Comparison of ENCODE assay signal across 8 mouse cellular contexts in the genomic region with DNA sequence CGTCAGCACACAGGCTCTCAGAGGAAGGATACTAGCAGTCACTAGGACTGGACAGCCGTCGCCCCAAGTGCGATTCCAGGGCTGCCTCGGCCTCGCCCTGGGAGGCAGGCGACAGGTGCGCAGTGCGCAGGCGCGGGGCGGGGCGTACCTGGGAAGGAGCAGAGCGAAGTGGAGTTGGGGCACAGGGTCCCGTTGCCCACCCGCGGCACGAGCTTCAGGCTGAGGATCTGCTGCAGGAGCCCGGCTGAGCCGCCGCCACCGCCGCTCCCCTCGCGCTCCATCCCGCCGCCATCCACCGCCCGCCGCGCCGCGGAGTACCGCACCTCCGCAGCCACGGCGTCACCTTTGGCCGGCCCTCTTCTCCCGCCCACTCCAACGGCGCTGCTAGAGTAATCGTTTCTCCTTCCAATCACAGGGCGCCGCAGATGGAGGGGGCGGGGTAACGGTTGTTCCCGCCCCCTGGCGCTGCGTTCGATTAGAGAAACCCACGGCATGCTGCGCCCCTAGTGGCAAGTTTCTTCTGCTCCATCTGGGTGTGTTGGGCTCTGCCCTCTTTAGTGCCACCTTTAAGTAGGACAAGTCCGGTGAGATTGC. TPM values are rescaled to one million over a fixed set of nuclear protein-coding genes. Genes with fewer than 3 reads are reported as not detected.
DNase-seq lines count a peak whose midpoint lies in the region; ATAC-seq lines count a peak whose summit lies in the region.

Tmem170 (minus strand) TSS at position 396 of the 594 bp plus-strand sequence.

- no peaks in the 10 kb centered on the region for H3K9me3 ChIP-seq in hindbrain, embryonic 11.5 days (ENCODE audit: control insufficient read depth, low read length)

- peak within 1 kb of the TSS; percentile 66 for H3K9ac ChIP-seq in hindbrain, embryonic 11.5 days (ENCODE audit: low read depth, low read length)

- peak; percentile 99 for ATAC-seq in hindbrain, embryonic 11.5 days (ENCODE audit: low FRiP score)

- no peaks in the 10 kb centered on the region for H3K27me3 ChIP-seq in hindbrain, embryonic 11.5 days (ENCODE audit: control insufficient read depth, insufficient read depth, low read length)

- 0% methylated on average over 38 of the region's 53 CpGs for WGBS in hindbrain, embryonic 11.5 days

- DNase-seq in Muller cell, postnatal 12 days (ENCODE audit: inconsistent ontology term): peak; percentile 99
- DNase-seq in cerebellum, adult 9-11 months: peak; percentile 99
- DNase-seq in frontal cortex, adult 2 months (ENCODE audit: extremely low spot score in 1 of 2, low spot score in 1 of 2): peak; percentile 96 to 99
- DNase-seq in hindbrain, embryonic 11.5 days (ENCODE audit: low spot score): peak; percentile 100
- DNase-seq in layer of hippocampus, postnatal 10 days (ENCODE audit: low spot score in 2 of 2): peak; percentile 97 to 98
- DNase-seq in lung, postnatal 10 days: peak; percentile 98
- DNase-seq in ovary, postnatal 36 days (ENCODE audit: low spot score): peak; percentile 97
- DNase-seq in thymus, postnatal 25 days: peak; percentile 97

- peak within 1 kb of the TSS; percentile 82 for H3K4me3 ChIP-seq in hindbrain, embryonic 11.5 days (ENCODE audit: low read depth, low read length)

- 0 out of 2 replicates have a peak within 1 kb of the TSS, but pooled peaks have one; percentile 33 for H3K27ac ChIP-seq in hindbrain, embryonic 11.5 days (ENCODE audit: low read depth, low read length)

- H3K4me1 ChIP-seq in hindbrain, embryonic 11.5 days (replicated peaks; ENCODE audit: control insufficient read depth, insufficient read depth, low read length): no peaks in the 10 kb centered on the region

- H3K4me2 ChIP-seq in hindbrain, embryonic 11.5 days (replicated peaks; ENCODE audit: low read depth, low read length): peak within 1 kb of the TSS; percentile 88

- H3K36me3 ChIP-seq in hindbrain, embryonic 11.5 days (ENCODE audit: control insufficient read depth, insufficient read depth, low read length): no peaks in the 10 kb centered on the region

RNA-seq across cellular contexts. Expression of gene Tmem170, which starts in this region (rescaled TPM):
- 3.8 TPM in 2 replicates for polyA plus RNA-seq in frontal cortex, adult 2 months (2012; rRNA removed)
- polyA plus RNA-seq in hindbrain, embryonic 11.5 days (2014; fragmentation: Nextera tagmentation; extraction: Ambion mirVana): 7.5 and 11.0 TPM in 2 replicates
- total RNA-seq in layer of hippocampus, postnatal 10 days (2021): 1 to 10 TPM; 3.4 to 4.1 TPM

Comparison
In these comparisons a context has a peak if more than half of its experiments do, and no peak if none do; other contexts are left out.
1. Peak in every context shown above with its lines: DNase-seq, ATAC-seq, H3K4me3 ChIP-seq and H3K27ac ChIP-seq.